ENCODE assay signal across 26 mouse cellular contexts in genomic region chr4:148325951-148326350, GRCm38 (mm10). TPM values are rescaled to one million over a fixed set of nuclear protein-coding genes. Genes with fewer than 3 reads are reported as not detected.
"Had no signal": no experiment of that assay in that cellular context is flagged by ENCODE, and none has a peak within 500 bp of the region (broad histone marks: within the 10 kb centered on the region; RNA-seq: fewer than 3 reads in every experiment).

No protein-coding gene starts in this region.

- H3K27me3 ChIP-seq: neural tube, embryonic 13.5 days had no signal

- DNase-seq: kidney, adult 18-20 months; kidney, adult 9 months; kidney, postnatal 14 days; kidney, postnatal 4 days; left cerebral cortex, postnatal 4 days; liver, postnatal 0 days; lung, embryonic 14.5 days; retina, postnatal 1 day; spleen, adult 18-20 months; thymus, postnatal 25 days had no signal

- H3K36me3 ChIP-seq: limb, embryonic 12.5 days; limb, embryonic 15.5 days; midbrain, embryonic 12.5 days; neural tube, embryonic 13.5 days; stomach, embryonic 15.5 days had no signal

- ATAC-seq: intestine, embryonic 16.5 days; liver, postnatal 0 days; lung, postnatal 0 days; midbrain, embryonic 16.5 days had no signal

- H3K9me3 ChIP-seq: limb, embryonic 12.5 days; limb, embryonic 15.5 days; midbrain, embryonic 12.5 days; neural tube, embryonic 13.5 days; stomach, embryonic 15.5 days had no signal

- H3K4me3 ChIP-seq: limb, embryonic 12.5 days; limb, embryonic 15.5 days; midbrain, embryonic 12.5 days; myocyte; neural tube, embryonic 13.5 days; stomach, embryonic 15.5 days had no signal

RNA-seq across cellular contexts. Expression of gene Disp3, which starts 38.2 kb away (rescaled TPM):
- total RNA-seq: megakaryocyte-erythroid progenitor cell, adult 5-6 weeks; monocyte, adult 5-6 weeks; neutrophil, adult 5-6 weeks had no signal
- polyA plus RNA-seq: liver, embryonic 11.5 days; liver, embryonic 14.5 days; liver, postnatal 0 days; macrophage; thymus, postnatal 0 days had no signal
